In the genomic region with DNA sequence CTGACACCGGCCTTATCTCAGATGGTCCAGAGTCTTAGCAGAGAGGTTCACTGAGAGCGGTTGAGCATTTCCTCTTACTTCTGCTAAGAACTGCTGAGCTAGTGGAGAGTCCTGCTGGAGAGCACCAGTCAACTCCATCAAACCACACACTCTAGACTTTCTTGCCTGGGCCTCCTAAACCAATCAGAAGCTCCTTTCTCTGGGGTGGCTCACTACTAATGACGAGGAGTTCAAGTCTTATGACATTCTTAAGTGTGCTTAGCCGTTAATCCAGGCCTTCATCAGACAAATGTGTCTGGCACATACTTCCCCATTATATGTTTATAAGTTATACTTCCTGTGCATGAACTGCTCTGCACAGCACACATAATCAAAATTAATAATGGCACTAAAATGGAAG, we compare ENCODE assay signal across 18 mouse cellular contexts.
DNase-seq lines count a peak whose midpoint lies in the region; ATAC-seq and TF ChIP-seq lines count a peak whose summit lies in the region.
"Had no signal": no experiment of that assay in that cellular context is flagged by ENCODE, and none has a peak within 500 bp of the region (broad histone marks: within the 10 kb centered on the region; RNA-seq: fewer than 3 reads in every experiment).

No protein-coding gene starts in this region.

- peak overlapping the region; percentile 64; the same call in 1 of the 2 replicates for H3K27ac ChIP-seq in layer of hippocampus, adult 2 months
- no peak overlapping the region for H3K27ac ChIP-seq in lung, embryonic 16.5 days (ENCODE audit: low read length)
- H3K27ac ChIP-seq: embryonic facial prominence, embryonic 12.5 days; forebrain, embryonic 15.5 days; heart, embryonic 13.5 days; hindbrain, embryonic 10.5 days; hindbrain, embryonic 14.5 days had no signal

- H3K4me1 ChIP-seq in lung, embryonic 16.5 days (replicated peaks; ENCODE audit: control insufficient read depth, insufficient read depth, low read length), result no peaks in the 10 kb centered on the region
- H3K4me1 ChIP-seq: embryonic facial prominence, embryonic 12.5 days; forebrain, embryonic 15.5 days; heart, embryonic 13.5 days; hindbrain, embryonic 10.5 days had no signal

- no peaks in the 10 kb centered on the region for H3K27me3 ChIP-seq in lung, embryonic 16.5 days (ENCODE audit: control insufficient read depth, insufficient read depth, low read depth, low read length)
- H3K27me3 ChIP-seq: CH12.LX; embryonic facial prominence, embryonic 12.5 days; forebrain, embryonic 15.5 days; heart, embryonic 13.5 days had no signal

- 0 out of 2 replicates have a peak, but pooled peaks cover 3% of the 10 kb centered on the region for H3K36me3 ChIP-seq in lung, embryonic 16.5 days (ENCODE audit: control insufficient read depth, insufficient read depth, low read length)

- ATAC-seq in lung, embryonic 16.5 days (ENCODE audit: low read depth), result 0 out of 2 replicates have a peak, but pooled peaks have one; percentile 17
- ATAC-seq in hematopoietic stem cell, adult 5-6 weeks (replicated peaks in 1 of 2; ENCODE audit: insufficient read depth in 1 of 2, low FRiP score in 2 of 2, low TSS enrichment in 1 of 2, low read depth in 1 of 2, poor library complexity in 2 of 2, severe bottlenecking in 2 of 2), result peak; percentile 67 to 75
- ATAC-seq: forebrain, embryonic 15.5 days had no signal

- no peak for DNase-seq in layer of hippocampus, adult 2 months (ENCODE audit: low spot score in 2 of 2)
- no peak for DNase-seq in layer of hippocampus, adult 9-10 months (ENCODE audit: low spot score)
- no peak for DNase-seq in lung, postnatal 36 days
- DNase-seq in retina, embryonic 14.5 days (ENCODE audit: low spot score), result no peak
- no peak for DNase-seq in right cerebral cortex, adult 18-20 months
- DNase-seq: adrenal gland, adult 2 months; adrenal gland, postnatal 36 days; cerebellum, adult 11 months; cerebellum, adult 8-10 months; cerebellum, postnatal 14 days had no signal

- no peak overlapping the region for H3K4me2 ChIP-seq in lung, embryonic 16.5 days (ENCODE audit: low read depth, low read length)
- H3K4me2 ChIP-seq: embryonic facial prominence, embryonic 12.5 days; forebrain, embryonic 15.5 days; heart, embryonic 13.5 days; hindbrain, embryonic 14.5 days had no signal

- 62% methylated on average over 4 of the region's 4 CpGs for WGBS in lung, embryonic 16.5 days

- H3K9me3 ChIP-seq in lung, embryonic 16.5 days (ENCODE audit: control insufficient read depth, low read length), result no peaks in the 10 kb centered on the region
- H3K9me3 ChIP-seq: embryonic facial prominence, embryonic 12.5 days; forebrain, embryonic 15.5 days; heart, embryonic 13.5 days; hindbrain, embryonic 10.5 days had no signal

- TF ChIP-seq CTCF in layer of hippocampus, adult 2 months (conservative IDR thresholded peaks at IDR 0.05), result no peak

- H3K9ac ChIP-seq in lung, embryonic 16.5 days (ENCODE audit: low read length), result no peak overlapping the region
- H3K9ac ChIP-seq: embryonic facial prominence, embryonic 12.5 days; forebrain, embryonic 15.5 days; heart, embryonic 13.5 days; hindbrain, embryonic 14.5 days had no signal

- no peak overlapping the region for H3K4me3 ChIP-seq in layer of hippocampus, adult 2 months
- no peak overlapping the region for H3K4me3 ChIP-seq in lung, embryonic 16.5 days (ENCODE audit: low read length)
- H3K4me3 ChIP-seq: embryonic facial prominence, embryonic 12.5 days; forebrain, embryonic 15.5 days; heart, embryonic 13.5 days; hindbrain, embryonic 10.5 days had no signal
